Mouse (Mus musculus) kidney, embryonic 15.5 days (tissue): Measurements from ENCODE around the gene Otub1. TPM values are rescaled to one million over a fixed set of nuclear protein-coding genes. Genes with fewer than 3 reads are reported as not detected.

Experiments
- ATAC-seq: fragments of 200-750 bp; cut with Nextera tagmentation; replicated peaks from 2 replicates; pipeline ENCODE4 v1.8.0; 2017; ENCODE audit warnings: moderate TSS enrichment; ENCODE audit not compliant: low FRiP score
- H3K27ac ChIP-seq: fragments of 300-500 bp; sonication (generic); 2 replicates; pipeline ENCODE4 v1.5.1; 2015; ENCODE audit warnings: mild to moderate bottlenecking, inconsistent platforms
- H3K27me3 ChIP-seq: fragments of 300-500 bp; sonication (generic); 2 replicates; pipeline ENCODE4 v1.6.1; 2015; ENCODE audit warnings: inconsistent platforms
- H3K36me3 ChIP-seq: fragments of 300-500 bp; sonication (generic); 2 replicates; pipeline ENCODE4 v1.6.1; 2015; ENCODE audit warnings: inconsistent platforms
- H3K4me1 ChIP-seq: fragments of 300-500 bp; sonication (generic); 2 replicates; pipeline ENCODE4 v1.6.1; 2015; ENCODE audit warnings: inconsistent platforms
- H3K4me2 ChIP-seq: fragments of 300-500 bp; sonication (generic); 2 replicates; pipeline ENCODE4 v1.6.1; 2015; ENCODE audit warnings: moderate library complexity, mild to moderate bottlenecking, inconsistent platforms
- H3K4me3 ChIP-seq: fragments of 300-500 bp; sonication (generic); replicated peaks from 2 replicates; pipeline ENCODE4 v1.5.1; 2015; ENCODE audit warnings: mild to moderate bottlenecking, inconsistent platforms
- H3K9ac ChIP-seq: fragments of 300-500 bp; sonication (generic); 2 replicates; pipeline ENCODE4 v1.6.1; 2015; ENCODE audit warnings: mild to moderate bottlenecking, inconsistent platforms
- H3K9me3 ChIP-seq: fragments of 300-500 bp; sonication (generic); replicated peaks from 2 replicates; pipeline ENCODE4 v1.6.1; 2016; ENCODE audit warnings: inconsistent platforms
- WGBS: fragments of 180-500 bp; shearing (Covaris S2); methylation state at CpG from one replicate; pipeline ENCODE4 v1.1.7; 2015; ENCODE audit warnings: mixed read lengths; 5-methylcytosine and 5-hydroxymethylcytosine counted together
- polyA plus RNA-seq: library from polyadenylated mRNA; unstranded; fragments of >200 nt; fragmentation: Nextera tagmentation; extraction: Ambion mirVana; gene quantifications from 2 replicates; pipeline ENCODE4 v1.2.1, GENCODE M21; 2015

Gene Otub1
- polyA plus RNA-seq, 1 experiment from 2014 or later = 224 TPM

GRCm38 (mm10) chr19:7151300-7151926 lies 54.7 kb downstream of the Otub1 start:
- H3K4me1 ChIP-seq = peaks cover 63% of the 10 kb centered on the region
- no peaks in the 10 kb centered on the region for H3K9me3 ChIP-seq
- no peaks in the 10 kb centered on the region for H3K36me3 ChIP-seq
- no peak overlapping the region for H3K4me3 ChIP-seq
- H3K27me3 ChIP-seq = peaks cover 64% of the 10 kb centered on the region
- H3K27ac ChIP-seq = no peak overlapping the region
- H3K4me2 ChIP-seq = no peak overlapping the region
- 82% methylated on average over 7 of the region's 7 CpGs for whole genome bisulfite sequencing
- no peak overlapping the region for H3K9ac ChIP-seq
- no peak for ATAC-seq

DNA sequence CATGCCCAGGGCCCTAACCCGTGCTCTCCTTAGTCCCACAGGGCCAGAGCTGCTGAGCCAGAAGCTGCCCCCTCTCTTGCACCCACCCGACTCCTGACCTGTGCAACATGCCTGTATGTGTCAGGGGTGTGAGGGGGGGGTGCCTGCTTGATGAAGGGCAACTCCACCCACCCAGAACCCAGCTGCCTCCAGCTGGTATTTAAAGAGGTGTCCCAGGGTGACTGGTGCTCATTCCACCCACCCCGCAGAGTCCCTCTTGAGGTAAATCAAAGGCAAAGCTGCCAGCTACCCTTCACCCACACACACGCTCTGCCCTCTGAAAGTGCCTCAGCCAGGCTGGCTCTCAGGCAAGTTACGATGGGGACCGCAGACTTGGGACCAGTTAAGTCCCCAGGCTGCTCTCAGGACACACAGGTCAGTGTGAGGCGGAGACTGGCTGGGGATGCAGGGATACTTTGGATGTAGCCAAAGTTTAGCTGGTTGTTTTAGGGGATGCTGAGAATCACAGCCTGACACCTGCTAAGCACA lies 56.9 kb downstream of the Otub1 start:
- H3K27me3 ChIP-seq = peaks cover 82% of the 10 kb centered on the region
- H3K36me3 ChIP-seq = no peaks in the 10 kb centered on the region
- H3K9me3 ChIP-seq = no peaks in the 10 kb centered on the region
- peaks cover 51% of the 10 kb centered on the region for H3K4me1 ChIP-seq
- no peak for ATAC-seq
- no peak overlapping the region for H3K4me3 ChIP-seq
- H3K4me2 ChIP-seq = no peak overlapping the region
- WGBS = 64% methylated on average over 7 of the region's 7 CpGs
- H3K9ac ChIP-seq = no peak overlapping the region
- H3K27ac ChIP-seq = no peak overlapping the region

DNA sequence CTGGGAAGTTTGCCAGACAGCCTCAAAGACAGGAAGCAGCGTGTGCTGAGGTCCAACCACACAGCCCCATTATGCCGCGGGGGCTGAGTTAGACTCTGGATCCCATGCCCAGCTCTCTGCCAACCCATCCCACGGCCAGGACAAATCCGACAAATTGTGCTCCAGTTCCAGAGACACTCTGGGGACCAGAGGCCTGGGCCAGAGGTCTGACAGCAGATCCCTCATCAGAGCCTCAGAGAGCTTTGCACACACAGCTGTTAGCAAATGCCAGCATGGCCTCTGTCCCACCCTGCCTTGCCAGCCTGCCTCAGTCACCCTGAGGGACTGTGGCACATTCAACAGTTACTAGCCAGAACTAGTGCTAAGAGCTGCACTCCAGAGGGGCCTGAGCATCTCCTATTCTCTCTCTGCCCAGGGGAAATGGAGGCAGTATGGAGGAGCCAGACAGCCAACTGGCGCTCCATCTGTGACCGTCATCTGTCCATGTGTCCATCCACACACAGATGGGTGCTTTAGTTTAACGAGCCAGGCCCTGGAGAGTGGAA lies 57.5 kb downstream of the Otub1 start:
- Histone ChIP-seq H3K4me3 (no peak overlapping the region), H3K9ac (no peak overlapping the region), H3K36me3 (no peaks in the 10 kb centered on the region), H3K4me2 (no peak overlapping the region), H3K27ac (no peak overlapping the region), H3K27me3 (peaks cover 88% of the 10 kb centered on the region), H3K4me1 (peaks cover 55% of the 10 kb centered on the region), H3K9me3 (no peaks in the 10 kb centered on the region)
- 61% methylated on average over 8 of the region's 8 CpGs for WGBS
- ATAC-seq = no peak

Other genes with a start within 250 kb of the Otub1 start
- 139 and 160 TPM in 2 replicates for gene Ppp1r14b, start 231.3 kb downstream of the Otub1 start, polyA plus RNA-seq
- 42.5 and 44.8 TPM in 2 replicates for gene Plcb3, start 229.8 kb downstream of the Otub1 start, polyA plus RNA-seq
- gene Fkbp2, start 225.8 kb downstream of the Otub1 start, polyA plus RNA-seq = 129 and 137 TPM in 2 replicates
- 39.5 and 41.0 TPM in 2 replicates for gene Vegfb, start 218.7 kb downstream of the Otub1 start, polyA plus RNA-seq
- gene Dnajc4, start 213.7 kb downstream of the Otub1 start, polyA plus RNA-seq = 22.5 and 24.1 TPM in 2 replicates
- gene Nudt22, start 210.2 kb downstream of the Otub1 start, polyA plus RNA-seq = 25.4 and 27.4 TPM in 2 replicates
- 11.2 and 12.1 TPM in 2 replicates for gene Trpt1, start 210.2 kb downstream of the Otub1 start, polyA plus RNA-seq
- 6.9 and 8.3 TPM in 2 replicates for gene Fermt3, start 186.8 kb downstream of the Otub1 start, polyA plus RNA-seq
- gene Stip1, start 166.3 kb downstream of the Otub1 start, polyA plus RNA-seq = 290 and 298 TPM in 2 replicates
- 13.9 and 14.8 TPM in 2 replicates for gene Macrod1, start 149.5 kb downstream of the Otub1 start, polyA plus RNA-seq
- 4.4 and 5.0 TPM in 2 replicates for gene Flrt1, start 100.6 kb downstream of the Otub1 start, polyA plus RNA-seq
- gene Cox8a, start 11.3 kb upstream of the Otub1 start, polyA plus RNA-seq = 1,089 and 1,191 TPM in 2 replicates
- 74.6 and 75.3 TPM in 2 replicates for gene Naa40, start 34.9 kb upstream of the Otub1 start, polyA plus RNA-seq
- gene Rcor2, start 61.0 kb upstream of the Otub1 start, polyA plus RNA-seq = 15.9 and 16.0 TPM in 2 replicates
- 39.8 and 45.1 TPM in 2 replicates for gene Mark2, start 135.5 kb upstream of the Otub1 start, polyA plus RNA-seq
- gene Spindoc, start 176.7 kb upstream of the Otub1 start, polyA plus RNA-seq = 31.5 and 33.9 TPM in 2 replicates
- 6.0 and 7.4 TPM in 2 replicates for gene 2700081O15Rik, start 211.3 kb upstream of the Otub1 start, polyA plus RNA-seq